Mouse (Mus musculus): ENCODE measurements around the gene Ntn4. TPM values are rescaled to one million over a fixed set of nuclear protein-coding genes. Genes with fewer than 3 reads are reported as not detected.

Ntn4 gene
- polyA plus RNA-seq, 1 experiment from 2014 or later = 0.70 TPM

DNA sequence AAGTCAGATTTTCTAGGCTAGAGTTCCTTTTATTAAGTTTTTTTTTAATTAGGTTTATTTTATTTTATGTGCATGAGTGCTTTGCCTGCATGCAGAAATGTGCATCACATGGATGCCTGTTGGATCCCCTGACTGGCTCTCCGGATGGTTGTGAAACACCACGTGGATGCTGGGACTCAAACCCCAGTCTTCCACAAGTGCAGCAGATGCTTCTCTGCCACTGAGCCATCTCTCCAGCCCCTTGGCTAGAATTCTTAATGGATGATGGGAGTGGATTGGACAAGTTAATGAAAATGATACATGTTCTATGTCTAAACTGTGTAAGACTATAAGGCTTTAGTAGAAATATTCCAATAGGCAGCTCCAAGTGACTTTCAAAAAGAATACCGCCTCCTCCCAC is 47.3 kb downstream of the Ntn4 start:
- WGBS = 90% methylated on average over 3 of the region's 3 CpGs
- H3K9ac ChIP-seq = no peak overlapping the region
- ATAC-seq (ENCODE audit: low FRiP score) = no peak
- no peaks in the 10 kb centered on the region for H3K27me3 ChIP-seq (ENCODE audit: control insufficient read depth, insufficient read depth, low read length)
- H3K36me3 ChIP-seq (replicated peaks; ENCODE audit: control insufficient read depth, insufficient read depth) = peaks cover 14% of the 10 kb centered on the region
- no peak overlapping the region for H3K27ac ChIP-seq
- DNase-seq (ENCODE audit: low spot score) = no peak
- no peaks in the 10 kb centered on the region for H3K4me1 ChIP-seq (replicated peaks; ENCODE audit: control insufficient read depth, insufficient read depth, low read length)
- H3K9me3 ChIP-seq (ENCODE audit: control insufficient read depth, low read length) = no peaks in the 10 kb centered on the region
- H3K4me3 ChIP-seq (replicated peaks; ENCODE audit: low read length) = no peak overlapping the region
- H3K4me2 ChIP-seq (replicated peaks) = no peak overlapping the region

DNA sequence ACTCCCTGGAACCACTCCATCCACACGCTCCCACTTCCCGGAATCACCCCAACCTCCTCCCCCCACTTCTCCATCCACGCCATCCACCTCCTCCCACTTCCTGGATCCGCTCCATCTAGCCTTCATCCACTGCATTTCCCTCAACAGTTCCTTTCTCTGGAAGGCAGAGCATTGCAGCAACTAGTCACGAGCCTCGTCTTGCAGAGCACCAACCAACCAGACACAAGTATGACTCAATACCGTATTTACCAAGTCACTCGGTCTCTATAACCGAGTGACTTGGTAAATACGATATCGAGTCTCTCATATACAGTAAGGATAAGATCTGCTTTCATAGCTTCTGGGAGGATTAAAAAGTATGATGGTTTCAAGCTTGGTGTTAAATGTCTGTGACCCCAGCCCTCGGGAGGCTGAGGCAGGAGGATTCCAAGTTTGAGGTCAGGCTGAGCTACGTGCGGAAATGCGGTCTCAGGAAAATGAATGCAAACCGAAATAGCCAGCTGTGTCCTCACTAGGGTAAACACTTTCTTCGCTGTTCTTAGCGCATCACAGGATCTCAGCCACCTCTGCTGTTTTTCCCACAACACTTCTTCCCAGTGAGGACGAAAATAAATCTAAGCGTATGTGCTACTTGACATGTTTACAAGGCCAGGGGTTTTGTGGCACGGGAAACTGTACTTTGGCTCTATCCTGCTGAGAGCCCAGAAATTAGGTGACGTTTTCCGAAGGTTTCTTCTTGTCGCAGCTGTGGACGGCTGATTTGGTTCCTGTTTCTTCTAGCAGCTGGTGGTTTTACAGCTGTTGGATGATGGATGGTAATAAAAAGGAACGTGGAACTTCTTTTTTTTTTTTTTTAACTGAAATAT is 48.1 kb downstream of the Ntn4 start:
- H3K4me1 ChIP-seq (replicated peaks; ENCODE audit: control insufficient read depth, insufficient read depth, low read length) = no peaks in the 10 kb centered on the region
- no peaks in the 10 kb centered on the region for H3K27me3 ChIP-seq (ENCODE audit: control insufficient read depth, insufficient read depth, low read length)
- no peak overlapping the region for H3K9ac ChIP-seq
- no peaks in the 10 kb centered on the region for H3K9me3 ChIP-seq (ENCODE audit: control insufficient read depth, low read length)
- ATAC-seq (ENCODE audit: low FRiP score) = no peak
- DNase-seq (ENCODE audit: low spot score) = no peak
- WGBS = 86% methylated on average over 26 of the region's 26 CpGs
- no peak overlapping the region for H3K27ac ChIP-seq
- peaks cover 8% of the 10 kb centered on the region; the same call in 1 of the 2 replicates for H3K36me3 ChIP-seq (replicated peaks; ENCODE audit: control insufficient read depth, insufficient read depth)
- no peak overlapping the region for H3K4me2 ChIP-seq (replicated peaks)
- H3K4me3 ChIP-seq (replicated peaks; ENCODE audit: low read length) = no peak overlapping the region

- no peak overlapping the region for H3K9ac ChIP-seq
- H3K9me3 ChIP-seq (ENCODE audit: control insufficient read depth, low read length) = no peaks in the 10 kb centered on the region
- no peaks in the 10 kb centered on the region for H3K27me3 ChIP-seq (ENCODE audit: control insufficient read depth, insufficient read depth, low read length)
- H3K36me3 ChIP-seq (replicated peaks; ENCODE audit: control insufficient read depth, insufficient read depth) = no peaks in the 10 kb centered on the region
- H3K27ac ChIP-seq = no peak overlapping the region
- no peak overlapping the region for H3K4me2 ChIP-seq (replicated peaks)
- ATAC-seq (ENCODE audit: low FRiP score) = no peak
- H3K4me1 ChIP-seq (replicated peaks; ENCODE audit: control insufficient read depth, insufficient read depth, low read length) = no peaks in the 10 kb centered on the region
- 62% methylated on average over 11 of the region's 11 CpGs for WGBS
- H3K4me3 ChIP-seq (replicated peaks; ENCODE audit: low read length) = no peak overlapping the region
- DNase-seq (ENCODE audit: low spot score) = no peak
Observed at GRCm38 (mm10) chr10:93691344-93691743, 50.9 kb downstream of the Ntn4 start.

DNA sequence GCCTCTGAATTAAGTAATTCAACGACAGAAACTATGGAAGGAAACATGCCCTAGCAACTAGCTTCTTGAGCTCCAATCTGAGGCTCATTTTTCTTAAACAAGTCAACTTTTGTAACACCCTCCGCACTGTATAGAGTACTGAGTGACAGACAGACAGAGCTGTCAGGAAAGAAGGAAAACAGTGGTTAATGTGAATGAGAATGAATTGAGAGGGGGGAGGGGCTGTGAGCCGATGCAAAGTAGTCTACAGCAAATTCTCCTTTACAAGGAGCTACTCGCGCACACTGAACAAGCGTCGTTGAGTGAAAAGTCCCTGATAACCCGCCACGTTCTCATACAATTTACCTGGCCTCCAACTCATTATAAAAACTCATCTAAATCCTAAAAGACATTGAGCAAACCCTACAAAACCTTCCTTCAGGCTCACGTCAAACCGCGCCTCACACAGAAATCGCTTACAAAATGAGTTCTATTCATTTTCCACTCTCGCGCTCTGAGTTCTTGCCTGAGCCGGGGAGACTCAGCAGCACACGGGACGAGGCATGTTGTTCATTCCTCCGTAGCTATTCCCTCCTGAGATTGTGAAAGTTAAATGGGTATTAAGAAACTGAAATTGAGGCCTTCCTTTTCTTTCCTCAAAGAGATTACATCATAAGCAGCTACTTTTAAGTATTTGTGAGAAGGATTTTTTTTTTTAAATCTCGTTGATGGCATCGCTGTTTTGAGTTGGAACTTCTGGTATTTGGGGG is 54.7 kb downstream of the Ntn4 start:
- Histone ChIP-seq H3K36me3 (replicated peaks; ENCODE audit: control insufficient read depth, insufficient read depth) (no peaks in the 10 kb centered on the region), H3K9ac (no peak overlapping the region), H3K9me3 (ENCODE audit: control insufficient read depth, low read length) (no peaks in the 10 kb centered on the region), H3K4me3 (replicated peaks; ENCODE audit: low read length) (no peak overlapping the region), H3K27ac (no peak overlapping the region), H3K4me2 (replicated peaks) (0 out of 2 replicates have a peak overlapping the region, but pooled peaks have one; percentile 2), H3K4me1 (replicated peaks; ENCODE audit: control insufficient read depth, insufficient read depth, low read length) (0 out of 2 replicates have a peak, but pooled peaks cover 2% of the 10 kb centered on the region), H3K27me3 (ENCODE audit: control insufficient read depth, insufficient read depth, low read length) (no peaks in the 10 kb centered on the region)
- no peak for ATAC-seq (ENCODE audit: low FRiP score)
- WGBS = 43% methylated on average over 21 of the region's 21 CpGs
- DNase-seq (ENCODE audit: low spot score) = peak; percentile 36

DNA sequence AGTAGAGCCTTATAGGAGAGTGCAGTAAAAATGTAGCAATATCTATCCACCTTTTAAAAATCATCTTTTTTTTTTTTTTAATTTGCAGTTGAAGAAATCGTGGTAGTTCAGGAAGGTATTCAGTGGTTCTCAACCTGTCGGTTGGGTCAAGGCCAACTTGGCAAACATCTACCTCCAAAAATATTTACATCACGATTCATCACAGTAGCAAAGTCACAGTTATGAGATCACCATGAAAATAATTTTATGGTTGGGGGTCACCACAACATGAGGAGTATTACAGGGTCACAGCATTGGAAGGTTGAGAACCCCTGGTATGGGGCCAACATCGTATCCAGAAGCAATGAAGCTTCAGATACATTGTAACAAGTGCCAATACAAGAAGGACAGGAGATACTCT is 55.5 kb downstream of the Ntn4 start:
- Histone ChIP-seq H3K4me1 (replicated peaks; ENCODE audit: control insufficient read depth, insufficient read depth, low read length) (0 out of 2 replicates have a peak, but pooled peaks cover 6% of the 10 kb centered on the region), H3K9me3 (ENCODE audit: control insufficient read depth, low read length) (no peaks in the 10 kb centered on the region), H3K4me2 (replicated peaks) (no peak overlapping the region), H3K4me3 (replicated peaks; ENCODE audit: low read length) (no peak overlapping the region), H3K27ac (no peak overlapping the region), H3K27me3 (ENCODE audit: control insufficient read depth, insufficient read depth, low read length) (no peaks in the 10 kb centered on the region), H3K9ac (no peak overlapping the region), H3K36me3 (replicated peaks; ENCODE audit: control insufficient read depth, insufficient read depth) (no peaks in the 10 kb centered on the region)
- DNase-seq (ENCODE audit: low spot score) (no peak), ATAC-seq (ENCODE audit: low FRiP score) (no peak)
- WGBS = 95% methylated on average over 4 of the region's 4 CpGs

DNA sequence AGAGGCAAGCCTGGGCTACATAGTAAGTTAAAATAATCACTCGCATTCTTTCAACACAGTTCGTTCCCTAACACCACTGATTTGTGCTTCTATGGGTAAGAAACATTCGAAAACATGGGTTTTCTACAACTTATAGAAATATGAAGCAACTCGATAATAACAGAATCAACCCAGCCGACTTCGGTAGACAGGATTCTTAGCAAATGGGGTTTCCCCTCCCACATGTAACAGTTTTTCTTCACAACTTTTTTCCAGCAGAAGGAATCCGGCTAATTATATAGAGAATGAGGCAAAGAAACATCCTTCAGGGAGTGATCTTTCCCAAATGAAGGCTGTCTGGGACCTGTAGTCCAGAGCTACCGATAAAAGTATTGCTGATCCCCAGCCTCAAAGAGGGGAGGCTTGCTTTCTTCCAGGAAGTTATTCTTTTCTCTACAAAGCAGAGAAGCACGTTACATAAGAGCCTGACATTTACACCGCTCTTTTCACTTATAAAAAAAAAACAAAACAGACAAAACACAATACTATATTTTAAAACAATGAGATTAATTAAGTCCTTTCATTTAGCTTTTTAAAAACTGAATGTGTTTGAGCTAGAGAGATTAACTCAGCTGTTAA is 57.5 kb downstream of the Ntn4 start:
- Histone ChIP-seq H3K4me2 (replicated peaks) (no peak overlapping the region), H3K9me3 (ENCODE audit: control insufficient read depth, low read length) (no peaks in the 10 kb centered on the region), H3K4me3 (replicated peaks; ENCODE audit: low read length) (no peak overlapping the region), H3K4me1 (replicated peaks; ENCODE audit: control insufficient read depth, insufficient read depth, low read length) (0 out of 2 replicates have a peak, but pooled peaks cover 6% of the 10 kb centered on the region), H3K27ac (no peak overlapping the region), H3K9ac (no peak overlapping the region), H3K27me3 (ENCODE audit: control insufficient read depth, insufficient read depth, low read length) (no peaks in the 10 kb centered on the region), H3K36me3 (replicated peaks; ENCODE audit: control insufficient read depth, insufficient read depth) (no peaks in the 10 kb centered on the region)
- 91% methylated on average over 10 of the region's 10 CpGs for WGBS
- no peak for DNase-seq (ENCODE audit: low spot score)
- no peak for ATAC-seq (ENCODE audit: low FRiP score)

DNA sequence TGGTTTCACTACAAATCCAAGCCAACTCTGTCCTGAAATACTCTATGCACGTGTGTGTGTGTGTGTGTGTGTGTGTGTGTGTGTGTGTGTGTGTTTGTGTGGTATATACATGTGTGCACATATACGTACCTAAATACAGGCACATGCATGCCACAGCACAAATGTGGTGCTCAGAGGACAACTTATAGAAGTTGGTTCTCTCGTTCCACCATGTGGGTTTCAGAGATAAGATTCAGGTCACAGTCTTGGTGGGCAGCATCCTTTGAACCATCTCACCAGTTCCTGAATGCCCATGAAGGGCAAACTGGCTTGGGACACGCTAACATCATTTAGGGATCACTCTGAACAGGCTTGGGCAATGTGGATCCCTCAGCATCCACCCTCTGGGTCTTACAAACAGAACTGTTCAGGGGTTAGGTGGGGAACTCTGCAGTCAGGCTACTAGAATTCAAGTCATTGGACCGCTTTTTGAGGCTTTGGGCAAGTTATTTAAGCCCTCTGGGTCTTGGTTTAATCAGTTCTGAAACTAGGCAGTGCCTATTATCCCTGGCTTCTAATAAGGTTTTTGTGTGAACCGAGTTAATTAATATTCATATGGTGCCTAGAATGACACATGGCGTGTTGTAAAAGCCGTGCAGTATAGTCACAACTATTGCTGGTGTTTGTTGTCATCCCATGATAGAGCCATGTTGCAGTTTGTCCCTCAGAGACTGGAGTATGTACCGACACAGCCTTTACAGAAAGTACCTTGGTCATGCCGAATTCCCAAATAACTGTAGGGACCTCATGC is 59.4 kb downstream of the Ntn4 start:
- no peak for DNase-seq (ENCODE audit: low spot score)
- ATAC-seq (ENCODE audit: low FRiP score) = no peak
- peak overlapping the region; percentile 29; the same call in 1 of the 2 replicates for H3K4me2 ChIP-seq (replicated peaks)
- H3K36me3 ChIP-seq (replicated peaks; ENCODE audit: control insufficient read depth, insufficient read depth) = no peaks in the 10 kb centered on the region
- no peaks in the 10 kb centered on the region for H3K27me3 ChIP-seq (ENCODE audit: control insufficient read depth, insufficient read depth, low read length)
- no peak overlapping the region for H3K27ac ChIP-seq
- H3K4me1 ChIP-seq (replicated peaks; ENCODE audit: control insufficient read depth, insufficient read depth, low read length) = 0 out of 2 replicates have a peak, but pooled peaks cover 6% of the 10 kb centered on the region
- 72% methylated on average over 10 of the region's 10 CpGs for WGBS
- H3K9ac ChIP-seq = no peak overlapping the region
- no peak overlapping the region for H3K4me3 ChIP-seq (replicated peaks; ENCODE audit: low read length)
- H3K9me3 ChIP-seq (ENCODE audit: control insufficient read depth, low read length) = no peaks in the 10 kb centered on the region

- Histone ChIP-seq H3K27me3 (ENCODE audit: control insufficient read depth, insufficient read depth, low read length) (no peaks in the 10 kb centered on the region), H3K9ac (no peak overlapping the region), H3K27ac (no peak overlapping the region), H3K4me1 (replicated peaks; ENCODE audit: control insufficient read depth, insufficient read depth, low read length) (0 out of 2 replicates have a peak, but pooled peaks cover 6% of the 10 kb centered on the region), H3K36me3 (replicated peaks; ENCODE audit: control insufficient read depth, insufficient read depth) (no peaks in the 10 kb centered on the region), H3K9me3 (ENCODE audit: control insufficient read depth, low read length) (no peaks in the 10 kb centered on the region), H3K4me2 (replicated peaks) (peak overlapping the region; percentile 29), H3K4me3 (replicated peaks; ENCODE audit: low read length) (no peak overlapping the region)
- WGBS = 66% methylated on average over 21 of the region's 21 CpGs
- ATAC-seq (ENCODE audit: low FRiP score) (no peak), DNase-seq (ENCODE audit: low spot score) (no peak)
Observed at GRCm38 (mm10) chr10:93700589-93701363, 60.3 kb downstream of the Ntn4 start.
